Mouse (Mus musculus) layer of hippocampus, postnatal 25 days (tissue): Measurements from ENCODE around the gene Slc12a5. TPM values are rescaled to one million over a fixed set of nuclear protein-coding genes. Genes with fewer than 3 reads are reported as not detected.

Experiments
- DNase-seq, 2 experiments: peaks; one replicate each; pipeline ENCODE4 v3.0.0; 2022; ENCODE audit warnings: mixed read lengths in 2 of 2, low spot score in 1 of 2; ENCODE audit errors: extremely low spot score in 1 of 2
- total RNA-seq, 2 experiments: library from RNA; stranded (reverse); gene quantifications; 2 replicates each; pipeline ENCODE4 v1.2.3; 2021

Slc12a5 gene
- total RNA-seq, 2 experiments from 2014 or later: 366 to 382 TPM

- DNase-seq: no peak
Measured at GRCm38 (mm10) chr2:164942692-164943290, 17.8 kb upstream of the Slc12a5 start.

GRCm38 (mm10) chr2:164947506-164947905, 13.1 kb upstream of the Slc12a5 start:
- no peak for DNase-seq

GRCm38 (mm10) chr2:164947930-164948329, 12.7 kb upstream of the Slc12a5 start:
- no peak for DNase-seq

- no peak for DNase-seq
Measured at GRCm38 (mm10) chr2:164948962-164949361, 11.6 kb upstream of the Slc12a5 start.

- DNase-seq: no peak
Measured at GRCm38 (mm10) chr2:164950501-164950900, 10.1 kb upstream of the Slc12a5 start.

- DNase-seq: no peak
Measured at GRCm38 (mm10) chr2:164951745-164952144, 8.9 kb upstream of the Slc12a5 start.

- DNase-seq: no peak
Measured at GRCm38 (mm10) chr2:164952448-164952847, 8.2 kb upstream of the Slc12a5 start.

- DNase-seq: peak; percentile 83 to 92
Measured at GRCm38 (mm10) chr2:164953224-164953623, 7.4 kb upstream of the Slc12a5 start.

- no peak for DNase-seq
Measured at GRCm38 (mm10) chr2:164955725-164956124, 4.9 kb upstream of the Slc12a5 start.

GRCm38 (mm10) chr2:164956195-164956594, 4.4 kb upstream of the Slc12a5 start:
- no peak for DNase-seq

- no peak for DNase-seq
Measured at GRCm38 (mm10) chr2:164957548-164958315, 2.9 kb upstream of the Slc12a5 start.

- peak; percentile 84 to 89 for DNase-seq
Measured at GRCm38 (mm10) chr2:164961506-164962182, 1.0 kb downstream of the Slc12a5 start.

GRCm38 (mm10) chr2:164962183-164962580, 1.6 kb downstream of the Slc12a5 start:
- DNase-seq: no peak

- DNase-seq: peak; percentile 49 to 57
Measured at GRCm38 (mm10) chr2:164964242-164964894, 3.8 kb downstream of the Slc12a5 start.

GRCm38 (mm10) chr2:164964981-164965380, 4.4 kb downstream of the Slc12a5 start:
- DNase-seq: no peak

GRCm38 (mm10) chr2:164966381-164966780, 5.8 kb downstream of the Slc12a5 start:
- no peak for DNase-seq

- no peak for DNase-seq
Measured at GRCm38 (mm10) chr2:164967193-164967592, 6.6 kb downstream of the Slc12a5 start.

- DNase-seq: peak; percentile 64
Measured at GRCm38 (mm10) chr2:164967761-164968440, 7.3 kb downstream of the Slc12a5 start.

- peak; percentile 48 to 61 for DNase-seq
Measured at GRCm38 (mm10) chr2:164968451-164968851, 7.8 kb downstream of the Slc12a5 start.

GRCm38 (mm10) chr2:164969348-164969781, 8.8 kb downstream of the Slc12a5 start:
- DNase-seq: peak; percentile 41 to 51
